Mouse (Mus musculus) bone marrow, adult 2 months (tissue): ENCODE measurements around the gene Acvrl1.

Experiments used
- CTCF ChIP-seq: fragments of 200-500 bp; IDR thresholded peaks from 2 replicates; pipeline ENCODE4 v1.5.1; 2011; ENCODE audit warnings: low read length, control low read depth; ENCODE audit not compliant: control insufficient read depth, insufficient read depth
- POLR2A ChIP-seq: fragments of 200-500 bp; IDR thresholded peaks from 2 replicates; pipeline ENCODE4 v1.6.1; 2011; ENCODE audit warnings: low read depth, mild to moderate bottlenecking, control low read depth, low read length, borderline replicate concordance; ENCODE audit not compliant: control insufficient read depth

GRCm38 (mm10) chr15:101094979-101095378 is 33.3 kb upstream of the Acvrl1 start:
- TF ChIP-seq POLR2A (no peak), CTCF (no peak)
